In the genomic region with DNA sequence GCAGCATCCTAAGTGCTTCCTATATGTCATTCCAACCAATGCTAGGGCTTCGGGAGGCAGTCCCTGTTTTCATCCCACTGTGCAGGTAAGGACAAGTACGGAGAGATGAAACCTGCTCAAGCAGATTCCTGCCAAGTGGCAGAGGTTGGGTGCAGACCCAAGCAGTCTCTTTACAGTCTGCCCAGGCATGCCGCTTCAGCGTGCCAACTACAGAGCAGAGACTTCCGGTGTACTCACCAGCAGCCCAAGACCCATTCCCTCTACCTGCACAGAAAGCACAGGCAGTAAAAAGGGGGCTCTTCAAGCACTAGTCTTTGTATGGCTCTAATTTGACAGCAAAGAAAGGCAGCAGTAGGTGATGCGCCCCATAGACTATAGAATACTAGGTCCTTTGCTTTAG, we compare ENCODE assay signal across 8 mouse cellular contexts. TPM values are rescaled to one million over a fixed set of nuclear protein-coding genes. Genes with fewer than 3 reads are reported as not detected.
DNase-seq lines count a peak whose midpoint lies in the region; ATAC-seq lines count a peak whose summit lies in the region.

No protein-coding gene starts in this region.

- H3K9me3 ChIP-seq in heart, embryonic 13.5 days: no peaks in the 10 kb centered on the region
- H3K9me3 ChIP-seq in embryonic facial prominence, embryonic 10.5 days: no peaks in the 10 kb centered on the region
- no peaks in the 10 kb centered on the region for H3K9me3 ChIP-seq in hindbrain, embryonic 14.5 days (ENCODE audit: control insufficient read depth, low read length)
- no peaks in the 10 kb centered on the region for H3K9me3 ChIP-seq in midbrain, embryonic 16.5 days (replicated peaks; ENCODE audit: control insufficient read depth, low read length, poor library complexity, severe bottlenecking)

- H3K9ac ChIP-seq in heart, embryonic 13.5 days: peak overlapping the region; percentile 62; the same call in 1 of the 2 replicates
- peak overlapping the region; percentile 61 for H3K9ac ChIP-seq in hindbrain, embryonic 14.5 days
- peak overlapping the region; percentile 67 for H3K9ac ChIP-seq in midbrain, embryonic 16.5 days (ENCODE audit: low read depth, low read length)

- H3K4me2 ChIP-seq in heart, embryonic 13.5 days: peak overlapping the region; percentile 59
- peak overlapping the region; percentile 46 for H3K4me2 ChIP-seq in hindbrain, embryonic 14.5 days (replicated peaks)
- H3K4me2 ChIP-seq in midbrain, embryonic 16.5 days (ENCODE audit: low read length): peak overlapping the region; percentile 62

- H3K27ac ChIP-seq in heart, embryonic 13.5 days (replicated peaks): peak overlapping the region; percentile 25
- H3K27ac ChIP-seq in embryonic facial prominence, embryonic 10.5 days (replicated peaks): peak overlapping the region; percentile 84
- peak overlapping the region; percentile 95 for H3K27ac ChIP-seq in hindbrain, embryonic 14.5 days
- H3K27ac ChIP-seq in midbrain, embryonic 16.5 days (ENCODE audit: low read length): peak overlapping the region; percentile 97

- H3K4me1 ChIP-seq in heart, embryonic 13.5 days: peaks cover 21% of the 10 kb centered on the region
- H3K4me1 ChIP-seq in embryonic facial prominence, embryonic 10.5 days: peaks cover 15% of the 10 kb centered on the region
- peaks cover 6% of the 10 kb centered on the region; the same call in 1 of the 2 replicates for H3K4me1 ChIP-seq in hindbrain, embryonic 14.5 days (replicated peaks; ENCODE audit: control insufficient read depth, insufficient read depth, low read length)
- H3K4me1 ChIP-seq in midbrain, embryonic 16.5 days (ENCODE audit: control insufficient read depth, insufficient read depth, low read length): peaks cover 6% of the 10 kb centered on the region; the same call in 1 of the 2 replicates

- ATAC-seq in heart, embryonic 13.5 days (ENCODE audit: extremely low read depth, insufficient number of reproducible peaks, low FRiP score, low TSS enrichment): no peak
- peak; percentile 29; the same call in 1 of the 2 replicates for ATAC-seq in hindbrain, embryonic 14.5 days (ENCODE audit: low FRiP score)
- peak; percentile 53 for ATAC-seq in midbrain, embryonic 16.5 days

- DNase-seq in heart, adult 9 months (ENCODE audit: low spot score in 2 of 2): no peak
- no peak for DNase-seq in embryonic facial prominence, embryonic 10.5 days (ENCODE audit: low spot score)
- no peak for DNase-seq in hindbrain, embryonic 14.5 days (ENCODE audit: low spot score)
- DNase-seq in right cerebral cortex, adult 18-20 months: no peak
- no peak for DNase-seq in spleen, adult 18-20 months
- no peak for DNase-seq in thymus, postnatal 25 days

- 0 out of 2 replicates have a peak, but pooled peaks cover 4% of the 10 kb centered on the region for H3K27me3 ChIP-seq in heart, embryonic 13.5 days (replicated peaks)
- H3K27me3 ChIP-seq in embryonic facial prominence, embryonic 10.5 days (replicated peaks; ENCODE audit: low read depth, poor library complexity, severe bottlenecking): no peaks in the 10 kb centered on the region
- H3K27me3 ChIP-seq in hindbrain, embryonic 14.5 days (ENCODE audit: control insufficient read depth, insufficient read depth, low read length): no peaks in the 10 kb centered on the region
- H3K27me3 ChIP-seq in midbrain, embryonic 16.5 days (ENCODE audit: control insufficient read depth, insufficient read depth, low read depth, low read length): no peaks in the 10 kb centered on the region

- WGBS in heart, embryonic 13.5 days: 77% methylated on average over 6 of the region's 6 CpGs
- WGBS in embryonic facial prominence, embryonic 10.5 days: 85% methylated on average over 6 of the region's 6 CpGs
- WGBS in hindbrain, embryonic 14.5 days: 66% methylated on average over 6 of the region's 6 CpGs
- 56% methylated on average over 6 of the region's 6 CpGs for WGBS in midbrain, embryonic 16.5 days

- no peak overlapping the region for H3K4me3 ChIP-seq in heart, embryonic 13.5 days
- H3K4me3 ChIP-seq in embryonic facial prominence, embryonic 10.5 days: peak overlapping the region; percentile 34
- H3K4me3 ChIP-seq in hindbrain, embryonic 14.5 days (replicated peaks; ENCODE audit: low read length): peak overlapping the region; percentile 12
- H3K4me3 ChIP-seq in midbrain, embryonic 16.5 days (ENCODE audit: low read depth, low read length): peak overlapping the region; percentile 29

- no peaks in the 10 kb centered on the region for H3K36me3 ChIP-seq in heart, embryonic 13.5 days
- no peaks in the 10 kb centered on the region for H3K36me3 ChIP-seq in embryonic facial prominence, embryonic 10.5 days (replicated peaks)
- no peaks in the 10 kb centered on the region for H3K36me3 ChIP-seq in hindbrain, embryonic 14.5 days (replicated peaks; ENCODE audit: control insufficient read depth, insufficient read depth)
- no peaks in the 10 kb centered on the region for H3K36me3 ChIP-seq in midbrain, embryonic 16.5 days (ENCODE audit: control insufficient read depth, insufficient read depth, low read length)

RNA-seq across cellular contexts. Expression of a gene that starts 40.4 kb away (rescaled TPM):
- 8.7 and 10.0 TPM in 2 replicates for polyA plus RNA-seq in heart, embryonic 13.5 days (2015; fragmentation: Nextera tagmentation; extraction: Ambion mirVana)
- polyA plus RNA-seq in embryonic facial prominence, embryonic 10.5 days (2016; fragmentation: Nextera tagmentation; extraction: Ambion mirVana): 11.9 and 14.0 TPM in 2 replicates
- polyA plus RNA-seq in hindbrain, embryonic 14.5 days (2014; fragmentation: Nextera tagmentation; extraction: Ambion mirVana): 7.0 and 7.1 TPM in 2 replicates
- polyA plus RNA-seq in midbrain, embryonic 16.5 days (2015; fragmentation: Nextera tagmentation; extraction: Ambion mirVana): 9.7 and 11.4 TPM in 2 replicates

RNA-seq across cellular contexts. Expression of a gene that starts 51.7 kb away (rescaled TPM):
- polyA plus RNA-seq in heart, embryonic 13.5 days (2015; fragmentation: Nextera tagmentation; extraction: Ambion mirVana): 7.7 and 8.3 TPM in 2 replicates
- polyA plus RNA-seq in embryonic facial prominence, embryonic 10.5 days (2016; fragmentation: Nextera tagmentation; extraction: Ambion mirVana): 16.0 and 16.9 TPM in 2 replicates
- polyA plus RNA-seq in hindbrain, embryonic 14.5 days (2014; fragmentation: Nextera tagmentation; extraction: Ambion mirVana): 27.0 and 28.0 TPM in 2 replicates
- 26.2 and 26.5 TPM in 2 replicates for polyA plus RNA-seq in midbrain, embryonic 16.5 days (2015; fragmentation: Nextera tagmentation; extraction: Ambion mirVana)

Comparison
In these comparisons a context has a peak if more than half of its experiments do, and no peak if none do; other contexts are left out.
1. H3K27ac ChIP-seq: peak in every context shown above with its lines; median percentile 97 in midbrain, embryonic 16.5 days; 95 in hindbrain, embryonic 14.5 days; 84 in embryonic facial prominence, embryonic 10.5 days; 25 in heart, embryonic 13.5 days.